Mouse (Mus musculus) small intestine, adult 2 months (tissue): ENCODE results near the gene Flnb. TPM values are rescaled to one million over a fixed set of nuclear protein-coding genes. Genes with fewer than 3 reads are reported as not detected.

Source experiments
- H3K27ac ChIP-seq: fragments of 200-500 bp; 2 replicates; pipeline ENCODE4 v1.5.1; 2012; ENCODE audit warnings: low read depth, low read length, control low read depth, inconsistent platforms; ENCODE audit not compliant: insufficient read depth
- H3K27me3 ChIP-seq: fragments of 200-500 bp; 2 replicates; pipeline ENCODE4 v1.6.1; 2012; ENCODE audit warnings: mild to moderate bottlenecking, moderate library complexity, low read length, inconsistent platforms; ENCODE audit not compliant: control insufficient read depth, insufficient read depth
- H3K36me3 ChIP-seq: fragments of 200-500 bp; 2 replicates; pipeline ENCODE4 v1.6.1; 2012; ENCODE audit warnings: mild to moderate bottlenecking, low read length, control low read depth, inconsistent platforms; ENCODE audit not compliant: control insufficient read depth, insufficient read depth
- H3K4me1 ChIP-seq: fragments of 200-500 bp; 2 replicates; pipeline ENCODE4 v1.6.1; 2012; ENCODE audit warnings: low read length, inconsistent platforms, mixed read lengths; ENCODE audit not compliant: control insufficient read depth, insufficient read depth, insufficient read length
- H3K4me3 ChIP-seq: fragments of 200-500 bp; 2 replicates; pipeline ENCODE4 v1.5.1; 2012; ENCODE audit warnings: low read depth, mild to moderate bottlenecking, control low read depth, inconsistent platforms, low read length, moderate library complexity
- CTCF ChIP-seq: fragments of 200-500 bp; IDR thresholded peaks from 2 replicates; pipeline ENCODE4 v1.5.1; 2012; ENCODE audit warnings: low read depth, mild to moderate bottlenecking, control low read depth, inconsistent platforms, low read length, moderate library complexity, mixed read lengths; ENCODE audit not compliant: insufficient replicate concordance, insufficient read length; ENCODE audit errors: extremely low read depth
- POLR2A ChIP-seq: fragments of 200-500 bp; IDR thresholded peaks from 2 replicates; pipeline ENCODE4 v1.6.1; 2012; ENCODE audit warnings: low read depth, mild to moderate bottlenecking, control low read depth, inconsistent platforms, low read length, moderate library complexity
- WGBS: fragments of 180-500 bp; shearing (Covaris S2); methylation state at CpG from one replicate; pipeline ENCODE4 v1.1.7; 2018; 5-methylcytosine and 5-hydroxymethylcytosine counted together
- polyA plus RNA-seq: library from polyadenylated mRNA; depleted of rRNA; stranded (reverse); fragments of >200 nt; gene quantifications from 2 replicates; pipeline ENCODE4 v1.2.3, GENCODE M21; 2012

Gene Flnb
- polyA plus RNA-seq, 1 experiment: 54.8 TPM

DNA sequence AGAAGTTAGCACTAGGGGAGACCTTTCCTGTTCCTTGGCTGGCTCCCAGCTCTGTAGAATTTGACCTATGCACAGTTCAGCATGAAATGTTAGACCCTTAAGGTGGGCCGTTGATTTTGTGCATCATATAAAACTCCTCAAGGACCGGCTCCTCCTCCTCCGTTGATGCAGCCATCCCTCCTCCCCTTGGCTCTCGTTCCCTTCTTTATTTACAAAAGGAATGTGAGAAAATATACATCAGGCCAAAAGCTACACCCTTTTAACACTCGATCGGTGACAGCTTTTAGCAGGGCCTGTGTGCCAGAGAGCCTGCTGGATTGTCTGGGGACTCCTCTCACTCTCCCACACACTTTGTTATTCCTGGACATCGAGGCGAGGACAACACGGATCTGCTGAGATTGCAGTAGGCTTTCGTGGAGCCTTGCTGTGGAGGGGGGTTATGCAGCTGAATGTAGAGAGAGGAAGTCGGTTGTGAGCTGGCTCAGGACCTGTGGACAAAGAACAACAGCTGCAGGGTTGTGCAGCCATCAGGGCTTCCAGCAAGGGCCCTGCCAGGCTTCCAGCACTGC lies 82.8 kb downstream of the Flnb start:
- Histone ChIP-seq H3K27me3 (no peaks in the 10 kb centered on the region), H3K27ac (peak overlapping the region; percentile 52), H3K4me1 (peaks cover 16% of the 10 kb centered on the region; the same call in 1 of the 2 replicates), H3K4me3 (no peak overlapping the region), H3K36me3 (peaks cover 58% of the 10 kb centered on the region)
- no peak for TF ChIP-seq POLR2A
- WGBS: 13% methylated on average over 11 of the region's 11 CpGs

DNA sequence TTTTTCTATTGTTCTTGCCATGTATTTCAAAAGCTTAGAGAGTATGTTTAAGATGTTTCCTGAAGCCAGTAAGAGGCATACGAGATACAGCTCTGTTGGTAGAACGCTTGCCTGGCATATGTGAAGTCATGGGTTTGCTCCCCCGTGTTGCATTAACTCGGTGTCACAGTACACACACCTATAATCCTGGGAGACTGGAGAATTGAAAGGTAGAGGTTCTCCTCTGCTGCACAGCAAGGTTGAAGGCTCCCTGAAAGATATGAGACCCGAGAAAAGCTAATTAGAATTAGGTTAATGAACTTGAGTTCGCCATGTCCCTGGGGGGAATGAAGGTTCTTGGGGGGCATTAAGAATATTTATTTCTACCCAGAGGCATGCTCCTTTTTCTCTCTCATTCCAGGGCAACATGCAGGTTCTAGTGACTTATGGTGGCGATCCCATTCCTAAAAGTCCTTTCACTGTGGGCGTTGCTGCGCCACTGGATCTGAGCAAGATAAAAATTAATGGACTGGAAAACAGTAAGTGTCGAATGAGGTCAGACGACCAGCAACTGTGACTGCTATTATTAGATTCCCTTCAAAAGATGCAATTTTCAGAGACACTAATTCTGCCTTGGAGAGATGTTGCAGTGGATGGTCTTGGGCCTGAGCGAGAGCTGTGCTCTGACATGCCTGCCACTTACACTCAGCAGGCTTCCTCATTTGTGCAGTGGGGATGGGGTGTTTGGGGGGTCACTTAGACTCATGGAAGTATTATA lies 83.9 kb downstream of the Flnb start:
- no peaks in the 10 kb centered on the region for H3K27me3 ChIP-seq
- H3K4me1 ChIP-seq: peaks cover 13% of the 10 kb centered on the region; the same call in 1 of the 2 replicates
- 89% methylated on average over 12 of the region's 12 CpGs for WGBS
- H3K4me3 ChIP-seq: no peak overlapping the region
- H3K27ac ChIP-seq: no peak overlapping the region
- H3K36me3 ChIP-seq: peaks cover 60% of the 10 kb centered on the region
- TF ChIP-seq POLR2A (no peak), CTCF (no peak)

DNA sequence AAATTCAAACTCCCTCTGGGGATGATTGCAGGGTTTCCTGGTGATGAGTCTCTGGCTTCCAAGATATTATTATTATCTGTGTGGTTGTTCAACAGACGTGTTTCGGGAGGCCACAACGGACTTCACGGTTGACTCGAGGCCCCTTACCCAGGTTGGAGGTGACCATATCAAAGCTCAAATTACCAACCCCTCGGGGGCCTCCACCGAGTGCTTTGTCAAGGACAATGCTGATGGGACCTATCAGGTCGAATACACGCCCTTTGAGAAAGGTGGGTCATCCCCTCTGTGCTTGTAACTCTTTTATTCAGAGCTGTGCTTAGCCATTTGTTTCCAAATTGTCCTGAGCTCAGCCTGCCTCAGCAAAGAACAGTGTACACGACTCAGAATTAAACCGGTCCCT lies 89.3 kb downstream of the Flnb start:
- no peaks in the 10 kb centered on the region for H3K4me1 ChIP-seq
- H3K27ac ChIP-seq: no peak overlapping the region
- peaks cover 70% of the 10 kb centered on the region for H3K36me3 ChIP-seq
- TF ChIP-seq POLR2A: no peak
- TF ChIP-seq CTCF: no peak
- H3K4me3 ChIP-seq: no peak overlapping the region
- no peaks in the 10 kb centered on the region for H3K27me3 ChIP-seq
- 90% methylated on average over 11 of the region's 11 CpGs for WGBS

DNA sequence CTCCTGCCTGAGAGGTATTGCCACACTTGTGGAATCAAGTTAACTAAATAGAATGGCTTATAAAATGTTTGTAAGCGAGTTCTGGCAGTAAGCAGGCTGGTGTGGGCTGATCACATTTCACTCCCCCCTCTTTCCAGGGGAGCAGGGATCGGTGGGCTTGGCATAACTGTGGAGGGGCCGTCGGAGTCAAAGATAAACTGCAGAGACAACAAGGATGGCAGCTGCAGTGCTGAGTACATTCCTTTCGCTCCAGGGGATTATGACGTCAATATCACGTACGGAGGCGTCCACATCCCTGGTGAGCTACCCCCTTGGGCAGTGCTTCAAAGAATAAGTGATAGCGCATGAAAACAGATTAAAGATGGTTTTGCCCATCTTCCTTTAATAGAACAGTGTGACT lies 91.7 kb downstream of the Flnb start:
- TF ChIP-seq CTCF (no peak), POLR2A (no peak)
- Histone ChIP-seq H3K27ac (no peak overlapping the region), H3K36me3 (peaks cover 67% of the 10 kb centered on the region), H3K4me3 (no peak overlapping the region), H3K4me1 (no peaks in the 10 kb centered on the region), H3K27me3 (no peaks in the 10 kb centered on the region)
- 89% methylated on average over 10 of the region's 10 CpGs for WGBS

DNA sequence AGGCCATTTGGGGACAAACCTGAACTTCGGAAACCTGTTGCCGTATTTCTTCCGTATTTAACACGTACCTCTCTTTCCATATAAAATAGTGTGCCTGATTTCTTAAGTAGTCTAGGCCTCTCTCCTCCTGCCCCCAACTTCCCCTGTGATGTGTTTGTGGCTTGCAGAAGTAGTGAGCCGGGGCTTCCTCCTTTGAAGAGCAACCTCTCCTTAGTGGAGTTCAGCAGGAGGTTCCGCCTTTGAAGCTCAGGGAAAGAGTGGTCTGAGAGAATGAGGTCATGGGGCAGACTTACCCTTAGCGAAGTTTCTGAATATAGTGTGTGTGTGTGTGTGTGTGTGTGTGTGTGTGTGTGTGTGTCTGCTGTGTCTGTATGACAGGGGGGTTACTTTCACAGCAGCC lies 96.1 kb downstream of the Flnb start:
- TF ChIP-seq CTCF (no peak), POLR2A (no peak)
- H3K4me3 ChIP-seq: no peak overlapping the region
- no peak overlapping the region for H3K27ac ChIP-seq
- peaks cover 70% of the 10 kb centered on the region for H3K36me3 ChIP-seq
- peaks cover 1% of the 10 kb centered on the region; the same call in 1 of the 2 replicates for H3K4me1 ChIP-seq
- no peaks in the 10 kb centered on the region for H3K27me3 ChIP-seq
- 79% methylated on average over 7 of the region's 7 CpGs for WGBS

DNA sequence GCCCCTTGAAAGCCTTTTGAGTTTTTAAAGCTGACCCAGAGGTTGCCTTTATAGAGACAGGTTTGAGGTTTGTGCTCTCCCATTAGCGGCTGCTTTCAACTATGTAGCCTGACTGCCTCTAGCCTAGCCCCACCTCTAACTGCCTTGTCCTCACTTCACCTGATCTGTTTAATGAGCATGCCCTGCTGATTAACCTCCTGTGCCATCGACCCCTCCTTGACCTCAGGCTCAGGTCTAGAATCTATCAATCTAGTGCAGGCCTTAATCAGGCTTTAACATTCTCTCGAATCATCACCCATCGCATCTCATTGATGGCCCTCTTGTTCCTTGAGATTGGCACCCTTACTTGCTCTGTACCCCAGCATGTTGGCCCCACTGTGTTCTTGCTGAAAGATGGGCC lies 96.7 kb downstream of the Flnb start:
- TF ChIP-seq CTCF (no peak), POLR2A (no peak)
- H3K36me3 ChIP-seq: peaks cover 72% of the 10 kb centered on the region
- no peak overlapping the region for H3K4me3 ChIP-seq

DNA sequence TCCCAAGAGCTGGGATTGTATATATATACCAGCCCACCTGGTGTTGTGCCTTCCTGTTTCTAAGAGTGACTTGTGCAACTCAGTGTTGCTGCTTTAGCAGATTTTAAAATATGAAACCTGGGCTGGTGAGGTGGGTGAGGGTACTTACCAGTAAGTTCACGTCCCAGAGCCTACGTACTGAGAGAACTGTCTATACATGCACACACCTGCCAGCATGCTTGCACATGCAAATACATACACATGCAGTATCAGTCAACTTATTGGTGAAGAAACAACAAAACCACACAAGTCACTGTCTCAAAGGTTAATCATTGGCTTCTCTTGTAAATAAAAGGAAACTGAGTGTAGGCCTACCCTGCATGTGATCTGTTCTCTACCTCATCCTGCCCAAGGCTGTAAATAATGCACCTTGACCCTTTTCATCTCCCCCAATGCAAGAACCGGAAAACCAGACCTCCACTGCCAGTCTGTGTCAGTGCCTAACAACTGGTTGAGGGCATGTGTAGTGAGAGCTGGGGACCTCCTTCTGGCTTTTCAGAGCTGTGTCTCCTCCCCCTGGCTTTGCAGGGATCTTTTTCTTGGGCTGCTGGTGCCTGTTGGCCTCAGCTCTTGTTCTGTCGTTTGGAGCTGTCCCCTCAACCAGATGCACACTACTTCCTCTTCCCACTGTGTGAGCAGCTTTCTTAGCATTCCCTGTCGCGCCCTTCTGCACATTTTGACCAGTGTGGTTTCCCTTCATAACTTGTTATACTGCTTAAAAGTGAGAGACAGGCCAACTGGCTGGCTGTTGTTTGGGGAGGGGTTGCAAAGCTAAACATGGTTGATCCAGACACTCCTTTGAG lies 100.6 kb downstream of the Flnb start:
- H3K27ac ChIP-seq: no peak overlapping the region
- peaks cover 73% of the 10 kb centered on the region for H3K36me3 ChIP-seq
- no peak overlapping the region for H3K4me3 ChIP-seq
- no peaks in the 10 kb centered on the region for H3K27me3 ChIP-seq
- H3K4me1 ChIP-seq: peaks cover 3% of the 10 kb centered on the region; the same call in 1 of the 2 replicates
- no peak for TF ChIP-seq CTCF
- no peak for TF ChIP-seq POLR2A
- 48% methylated on average over 6 of the region's 6 CpGs for WGBS

More for the DNA sequence above, 96.7 kb downstream of the Flnb start:
- WGBS: 71% methylated on average over 4 of the region's 4 CpGs
- Histone ChIP-seq H3K27ac (no peak overlapping the region), H3K4me1 (peaks cover 3% of the 10 kb centered on the region; the same call in 1 of the 2 replicates), H3K27me3 (no peaks in the 10 kb centered on the region)
